Mouse (Mus musculus): ENCODE data around the gene Frmd8. TPM values are rescaled to one million over a fixed set of nuclear protein-coding genes. Genes with fewer than 3 reads are reported as not detected.

The Frmd8 gene
- polyA plus RNA-seq (2015; fragmentation: Nextera tagmentation; extraction: Ambion mirVana), result 16.1 and 19.2 TPM in 2 replicates

DNA sequence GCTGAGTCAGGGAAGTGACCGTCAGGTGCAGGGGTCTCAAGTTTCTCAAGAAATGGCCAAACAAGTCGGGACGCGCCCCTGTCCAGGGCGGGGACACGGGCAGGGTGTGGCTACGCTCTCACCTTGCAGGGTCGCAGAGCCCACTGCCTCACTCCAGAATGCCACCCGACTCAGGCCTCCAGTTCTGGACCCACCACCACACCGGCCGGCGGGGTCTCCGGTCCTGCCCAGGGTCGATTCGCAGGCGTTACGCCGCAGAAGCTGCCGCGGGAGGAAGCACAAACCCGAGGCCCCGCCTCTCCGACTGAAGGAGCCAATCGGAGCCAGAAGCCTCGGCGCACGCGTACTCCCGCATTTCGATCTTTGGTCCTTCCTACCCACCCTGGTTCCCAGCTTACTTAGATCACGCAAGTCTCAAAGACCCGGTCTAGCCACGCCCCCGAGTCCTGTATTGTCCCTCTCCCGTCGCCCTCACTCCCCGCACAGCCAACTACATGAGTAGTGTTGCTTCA, at the start of gene Frmd8:
TSS of gene Frmd8 (minus strand) at position 306 of the 512 bp plus-strand sequence.
- Histone ChIP-seq H3K4me2 (peak within 1 kb of the TSS; percentile 94), H3K27ac (peak within 1 kb of the TSS; percentile 72), H3K27me3 (replicated peaks) (no peaks in the 10 kb centered on the region), H3K4me1 (peaks cover 25% of the 10 kb centered on the region), H3K9ac (peak within 1 kb of the TSS; percentile 90), H3K4me3 (peak within 1 kb of the TSS; percentile 83), H3K36me3 (replicated peaks) (no peaks in the 10 kb centered on the region), H3K9me3 (no peaks in the 10 kb centered on the region)
- ATAC-seq (replicated peaks), result peak; percentile 90
- WGBS, result under 1% methylated on average over 37 of the region's 37 CpGs

DNA sequence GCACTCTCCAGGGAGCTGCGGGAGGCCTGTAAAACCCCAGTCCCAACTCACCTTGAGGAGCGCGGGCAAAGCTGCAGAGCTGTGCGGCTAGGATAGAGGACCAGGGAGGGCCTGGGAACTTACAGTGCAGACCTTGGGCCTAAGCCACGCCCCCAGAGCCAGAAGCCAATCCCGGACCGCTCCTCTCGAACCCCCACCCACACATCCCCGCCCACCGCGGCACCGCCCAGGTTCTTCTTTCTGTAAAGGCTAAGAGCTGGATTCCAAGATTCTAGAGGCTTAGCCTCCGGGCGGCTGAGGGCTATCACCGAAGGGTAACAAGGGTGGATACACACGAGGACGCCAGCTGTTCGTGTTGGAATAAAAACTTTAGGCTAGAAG, 49.6 kb upstream of the Frmd8 start, which contains the start of gene Cdc42ep2:
TSS of gene Cdc42ep2 (minus strand) at position 104 of the 381 bp plus-strand sequence.
- H3K4me1 ChIP-seq, result peaks cover 25% of the 10 kb centered on the region
- no peaks in the 10 kb centered on the region for H3K9me3 ChIP-seq
- peak within 1 kb of the TSS; percentile 73 for H3K27ac ChIP-seq
- under 1% methylated on average over 18 of the region's 18 CpGs for WGBS
- peak within 1 kb of the TSS; percentile 64 for H3K9ac ChIP-seq
- no peaks in the 10 kb centered on the region for H3K36me3 ChIP-seq (replicated peaks)
- H3K4me3 ChIP-seq, result peak within 1 kb of the TSS; percentile 52
- peak; percentile 96 for ATAC-seq (replicated peaks)
- no peaks in the 10 kb centered on the region; the same call in 1 of the 2 replicates for H3K27me3 ChIP-seq (replicated peaks)
- peak within 1 kb of the TSS; percentile 65 for H3K4me2 ChIP-seq

DNA sequence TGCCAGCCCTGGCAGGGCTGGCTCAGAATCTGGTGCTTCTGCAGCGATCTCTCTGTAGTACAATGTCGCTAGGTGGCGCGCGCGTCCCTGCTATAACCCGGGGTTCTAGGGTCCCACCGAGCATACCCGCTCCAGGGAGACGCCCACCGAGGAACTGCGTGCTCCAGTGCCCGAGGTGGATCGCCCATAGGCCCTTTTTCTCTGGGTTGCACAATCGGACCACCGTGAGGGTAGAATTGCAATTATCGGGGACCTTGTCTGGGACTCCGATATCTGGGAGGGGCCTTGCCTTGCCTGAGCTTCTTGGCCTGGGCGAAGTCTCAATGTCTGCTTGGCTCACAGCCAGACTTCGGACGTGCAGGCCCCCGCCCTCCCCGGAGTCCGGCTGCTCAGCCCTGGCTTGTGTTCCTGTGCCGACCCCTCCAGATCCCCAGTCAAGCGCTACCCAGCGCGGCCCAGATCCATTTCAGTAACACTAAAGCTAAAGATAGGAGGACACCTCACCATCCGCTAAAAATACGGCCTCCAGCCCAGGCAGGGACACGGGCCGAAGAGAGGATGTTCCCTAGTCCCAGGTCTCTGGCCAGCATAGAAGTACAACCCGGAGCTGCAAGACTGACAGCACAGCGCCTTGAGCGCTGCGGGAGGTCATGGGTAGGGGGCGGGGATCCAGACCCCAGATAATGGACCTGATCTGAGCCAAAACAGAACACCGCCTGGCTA, 49.1 kb upstream of the Frmd8 start:
- Histone ChIP-seq H3K27me3 (replicated peaks) (no peaks in the 10 kb centered on the region; the same call in 1 of the 2 replicates), H3K4me3 (peak overlapping the region; percentile 52), H3K9ac (peak overlapping the region; percentile 64), H3K4me1 (peaks cover 25% of the 10 kb centered on the region), H3K4me2 (peak overlapping the region; percentile 65), H3K27ac (peak overlapping the region; percentile 73), H3K9me3 (no peaks in the 10 kb centered on the region), H3K36me3 (replicated peaks) (no peaks in the 10 kb centered on the region)
- ATAC-seq (replicated peaks), result peak; percentile 88
- WGBS, result under 1% methylated on average over 38 of the region's 38 CpGs

DNA sequence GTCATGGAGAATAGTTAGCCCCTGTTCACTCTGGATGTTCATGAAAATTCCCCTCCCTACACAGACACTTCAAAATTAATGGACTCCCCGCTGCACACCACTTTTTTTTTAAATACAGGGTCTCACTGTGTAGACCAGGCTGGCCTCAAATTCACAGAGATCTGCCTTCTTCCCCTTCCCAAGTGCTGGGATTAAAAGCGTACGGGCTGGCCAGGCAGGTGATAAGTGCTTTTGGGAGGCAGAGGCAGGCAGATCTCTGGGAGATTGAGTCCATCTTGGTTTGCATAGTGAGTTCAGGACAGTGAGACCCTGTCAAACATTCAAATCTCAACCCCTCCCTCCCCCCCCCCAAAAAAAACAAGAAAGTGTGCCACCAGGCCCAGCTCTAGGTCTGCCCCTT, 47.9 kb upstream of the Frmd8 start:
- 90% methylated on average over 3 of the region's 3 CpGs for WGBS
- no peak overlapping the region for H3K4me3 ChIP-seq
- H3K9ac ChIP-seq, result no peak overlapping the region
- peaks cover 25% of the 10 kb centered on the region for H3K4me1 ChIP-seq
- H3K36me3 ChIP-seq (replicated peaks), result peaks cover 6% of the 10 kb centered on the region; the same call in 1 of the 2 replicates
- no peak overlapping the region for H3K4me2 ChIP-seq
- no peak for ATAC-seq (replicated peaks)
- H3K9me3 ChIP-seq, result no peaks in the 10 kb centered on the region
- H3K27ac ChIP-seq, result no peak overlapping the region
- H3K27me3 ChIP-seq (replicated peaks), result no peaks in the 10 kb centered on the region; the same call in 1 of the 2 replicates

DNA sequence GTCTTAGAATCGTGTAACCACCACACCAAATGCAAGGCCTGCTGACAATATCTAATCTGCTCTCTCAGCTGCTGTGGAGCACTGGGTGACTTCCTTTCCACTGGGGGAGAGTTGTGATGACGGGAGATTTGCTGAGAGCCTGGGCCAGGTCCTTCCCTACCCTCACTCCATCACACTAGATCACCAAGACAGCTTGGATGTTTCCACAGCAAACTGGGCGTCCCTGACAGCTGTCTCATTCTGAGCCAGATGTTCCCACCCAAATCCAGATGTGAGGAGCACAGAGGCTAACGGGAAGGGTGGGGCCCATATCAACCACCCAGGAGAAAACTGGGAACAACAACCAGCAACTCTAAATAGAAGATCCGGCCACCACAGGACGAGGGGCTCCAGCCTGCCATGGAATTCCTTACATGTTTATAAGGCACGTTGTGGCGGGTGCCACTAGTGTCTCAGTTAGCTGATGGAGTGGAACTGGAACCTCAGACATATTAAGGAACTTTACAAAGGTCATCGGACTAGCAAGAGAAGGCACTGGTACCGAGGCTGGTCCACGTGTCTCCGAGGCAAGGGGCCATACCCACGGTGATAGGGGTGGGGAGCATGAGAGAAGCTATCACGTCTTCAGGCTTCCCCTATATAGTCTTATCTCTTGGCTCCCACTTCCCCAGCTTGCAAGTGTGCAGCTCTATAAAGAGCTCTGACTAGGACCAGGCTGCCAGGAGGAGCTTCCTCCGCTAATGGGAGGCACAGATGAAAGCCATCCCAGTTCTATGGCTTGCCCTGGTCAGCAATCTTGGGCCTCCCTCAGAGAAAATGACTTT, 47.3 kb upstream of the Frmd8 start:
- H3K9ac ChIP-seq, result peak overlapping the region; percentile 13
- ATAC-seq (replicated peaks), result no peak

DNA sequence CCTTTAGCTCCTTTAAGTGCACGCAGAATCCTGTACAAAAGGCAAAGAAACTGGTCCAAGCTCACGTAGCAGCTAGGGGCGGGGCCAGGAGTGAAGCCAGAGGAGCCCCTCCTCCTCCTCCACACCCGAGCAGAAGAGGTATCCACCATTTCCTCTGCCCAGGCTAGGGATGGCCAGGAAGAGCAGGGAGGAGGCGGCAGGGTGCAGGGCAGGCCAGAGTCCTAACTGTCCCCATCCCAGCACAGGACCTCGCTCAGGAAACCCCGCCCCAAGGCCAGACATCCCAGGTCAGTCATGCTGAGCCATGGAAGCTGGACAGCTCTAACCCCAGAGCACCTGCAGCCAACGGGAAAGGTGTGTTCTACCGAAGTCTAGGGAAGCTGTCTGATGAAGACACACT, 46.6 kb upstream of the Frmd8 start:
- Histone ChIP-seq H3K27me3 (replicated peaks) (no peaks in the 10 kb centered on the region; the same call in 1 of the 2 replicates), H3K4me3 (0 out of 2 replicates have a peak overlapping the region, but pooled peaks have one; percentile 3), H3K27ac (no peak overlapping the region), H3K4me1 (peaks cover 25% of the 10 kb centered on the region), H3K4me2 (peak overlapping the region; percentile 23), H3K9ac (peak overlapping the region; percentile 13), H3K36me3 (replicated peaks) (peaks cover 10% of the 10 kb centered on the region; the same call in 1 of the 2 replicates), H3K9me3 (no peaks in the 10 kb centered on the region)
- no peak for ATAC-seq (replicated peaks)
- WGBS, result 19% methylated on average over 9 of the region's 9 CpGs

More for the DNA sequence above, 47.3 kb upstream of the Frmd8 start:
- Histone ChIP-seq H3K4me2 (peak overlapping the region; percentile 23; the same call in 1 of the 2 replicates), H3K9me3 (no peaks in the 10 kb centered on the region), H3K4me3 (no peak overlapping the region), H3K27me3 (replicated peaks) (no peaks in the 10 kb centered on the region; the same call in 1 of the 2 replicates), H3K27ac (no peak overlapping the region), H3K36me3 (replicated peaks) (peaks cover 8% of the 10 kb centered on the region; the same call in 1 of the 2 replicates), H3K4me1 (peaks cover 25% of the 10 kb centered on the region)
- WGBS, result 82% methylated on average over 15 of the region's 15 CpGs

DNA sequence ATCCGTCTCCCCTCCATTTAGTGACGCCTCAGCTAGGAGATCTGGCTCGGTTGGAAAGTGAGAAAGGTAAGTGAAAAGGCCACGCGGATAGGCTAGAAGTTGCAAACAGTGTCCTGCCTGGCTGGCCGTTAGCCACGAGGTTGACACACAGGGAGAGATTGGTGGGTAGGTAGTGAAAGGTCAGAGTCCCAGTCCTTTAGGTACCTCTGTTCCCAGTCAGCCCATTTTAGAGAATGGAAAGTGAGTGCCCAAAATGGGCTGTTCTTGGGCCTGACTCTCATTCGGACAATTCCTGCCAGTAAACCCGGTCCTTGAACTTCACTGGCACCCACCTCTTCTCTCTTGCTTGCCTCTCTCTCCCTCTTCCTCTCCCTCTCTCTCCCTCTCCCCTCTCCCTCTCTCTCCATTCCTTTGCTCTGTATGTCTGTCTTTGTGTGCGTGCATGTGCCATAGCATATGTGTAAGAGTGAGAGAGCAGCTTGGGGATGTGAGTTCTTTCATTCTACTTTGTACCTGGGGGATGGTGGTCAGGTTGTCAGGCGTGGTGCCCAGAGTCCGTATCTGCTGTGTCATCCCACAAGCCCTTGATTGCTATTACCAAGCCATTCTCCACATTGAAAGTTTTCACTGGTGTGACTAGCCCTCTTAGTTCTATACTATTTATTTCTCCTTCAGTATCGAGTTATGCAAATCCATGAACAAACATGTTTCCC, 38.1 kb upstream of the Frmd8 start, which contains the start of gene Dpf2:
TSS of gene Dpf2 (minus strand) at position 4 of the 713 bp plus-strand sequence.
- ATAC-seq (replicated peaks), result peak; percentile 74
- H3K4me2 ChIP-seq, result peak within 1 kb of the TSS; percentile 88
- H3K27me3 ChIP-seq (replicated peaks), result no peaks in the 10 kb centered on the region
- H3K27ac ChIP-seq, result peak within 1 kb of the TSS; percentile 85
- WGBS, result 23% methylated on average over 13 of the region's 13 CpGs
- H3K9me3 ChIP-seq, result no peaks in the 10 kb centered on the region
- peaks cover 37% of the 10 kb centered on the region for H3K4me1 ChIP-seq
- H3K36me3 ChIP-seq (replicated peaks), result peaks cover 4% of the 10 kb centered on the region; the same call in 1 of the 2 replicates
- peak within 1 kb of the TSS; percentile 87 for H3K9ac ChIP-seq
- peak within 1 kb of the TSS; percentile 96 for H3K4me3 ChIP-seq

DNA sequence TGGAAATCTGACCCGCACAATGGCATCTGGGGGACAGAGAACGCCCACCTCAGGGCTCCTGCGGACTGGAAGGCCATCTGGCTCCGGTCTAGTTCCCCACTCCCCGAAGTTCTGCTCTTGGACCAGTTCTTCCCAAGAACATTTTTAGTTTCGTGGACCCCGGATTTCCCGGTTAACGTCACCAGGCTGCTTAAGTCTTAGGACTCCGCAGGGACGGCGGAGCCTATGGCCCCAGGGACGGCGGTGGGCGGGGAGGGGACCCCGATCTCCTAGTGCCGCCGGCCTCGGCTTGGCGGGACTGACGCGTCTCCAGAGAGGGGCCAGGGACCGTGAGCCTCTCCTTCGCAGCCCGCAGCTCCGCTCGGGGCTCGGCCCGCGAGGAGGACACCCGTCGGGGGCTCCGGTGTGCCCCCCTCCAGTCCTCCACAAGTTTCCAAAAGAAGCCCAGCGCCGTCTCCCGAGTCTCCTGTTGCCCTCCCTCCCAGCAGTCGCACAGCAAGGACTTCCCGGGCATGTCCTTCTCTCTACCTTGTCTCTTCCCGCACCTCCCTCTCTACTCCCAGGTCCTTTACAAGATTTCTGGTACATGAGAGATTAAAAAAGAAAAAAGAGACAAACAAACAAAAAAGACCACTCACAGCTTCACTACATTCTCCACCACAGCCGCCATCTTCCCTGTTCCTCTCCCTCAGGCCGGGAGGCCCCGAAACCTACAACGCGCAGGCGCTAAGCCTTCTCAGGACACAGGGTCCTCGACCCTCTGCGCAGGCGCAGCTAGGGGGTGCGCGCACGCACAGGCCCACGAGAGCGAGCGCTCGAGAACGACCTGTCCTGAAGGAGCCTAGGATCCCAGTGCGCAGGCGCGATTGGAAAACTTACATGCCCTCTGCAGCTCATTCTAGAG, 37.3 kb upstream of the Frmd8 start:
- Histone ChIP-seq H3K36me3 (replicated peaks) (peaks cover 3% of the 10 kb centered on the region; the same call in 1 of the 2 replicates), H3K27me3 (replicated peaks) (no peaks in the 10 kb centered on the region), H3K9ac (peak overlapping the region; percentile 87), H3K4me1 (peaks cover 38% of the 10 kb centered on the region), H3K27ac (peak overlapping the region; percentile 85), H3K4me3 (peak overlapping the region; percentile 96), H3K4me2 (peak overlapping the region; percentile 88), H3K9me3 (no peaks in the 10 kb centered on the region)
- ATAC-seq (replicated peaks), result peak; percentile 91
- WGBS, result under 1% methylated on average over 59 of the region's 59 CpGs

DNA sequence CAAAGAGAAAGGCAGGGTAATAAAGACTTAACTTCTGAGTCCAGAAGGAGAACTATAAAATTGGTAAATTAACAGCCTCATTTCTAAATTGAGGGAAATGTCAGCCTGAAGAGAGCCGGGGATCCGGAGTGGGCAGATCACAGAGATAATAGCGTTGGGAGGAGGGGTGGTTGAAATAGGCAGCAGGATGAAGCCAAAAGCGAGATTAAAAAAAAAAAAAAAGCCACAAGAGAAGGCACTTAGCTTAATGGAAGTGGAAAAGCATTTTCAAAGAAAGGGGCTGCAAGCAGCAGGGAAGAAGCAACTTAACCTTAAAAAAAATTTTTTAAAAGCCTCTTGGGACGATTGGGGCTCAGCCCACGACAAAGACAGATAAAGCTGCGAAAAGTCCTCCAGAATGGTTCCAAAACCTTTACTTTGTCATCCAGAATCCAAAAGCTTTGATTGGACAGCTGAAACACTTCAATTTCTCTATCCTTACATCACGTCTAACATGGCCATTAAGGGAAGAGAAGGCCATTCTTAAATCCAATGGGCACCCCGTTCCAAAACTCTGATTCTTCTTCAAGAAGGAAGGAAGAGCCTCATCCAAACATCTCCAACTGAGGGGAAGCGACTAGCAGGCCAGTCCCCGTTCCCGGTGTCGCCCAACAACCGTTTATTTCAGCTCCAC, 36.5 kb upstream of the Frmd8 start:
- peaks cover 3% of the 10 kb centered on the region for H3K36me3 ChIP-seq (replicated peaks)
- 4% methylated on average over 14 of the region's 14 CpGs for WGBS
- peak overlapping the region; percentile 96 for H3K4me3 ChIP-seq
- H3K9ac ChIP-seq, result peak overlapping the region; percentile 87
- peaks cover 38% of the 10 kb centered on the region for H3K4me1 ChIP-seq
- no peaks in the 10 kb centered on the region for H3K9me3 ChIP-seq
- no peak for ATAC-seq (replicated peaks)
- peak overlapping the region; percentile 85 for H3K27ac ChIP-seq
- no peaks in the 10 kb centered on the region for H3K27me3 ChIP-seq (replicated peaks)
- H3K4me2 ChIP-seq, result peak overlapping the region; percentile 88

DNA sequence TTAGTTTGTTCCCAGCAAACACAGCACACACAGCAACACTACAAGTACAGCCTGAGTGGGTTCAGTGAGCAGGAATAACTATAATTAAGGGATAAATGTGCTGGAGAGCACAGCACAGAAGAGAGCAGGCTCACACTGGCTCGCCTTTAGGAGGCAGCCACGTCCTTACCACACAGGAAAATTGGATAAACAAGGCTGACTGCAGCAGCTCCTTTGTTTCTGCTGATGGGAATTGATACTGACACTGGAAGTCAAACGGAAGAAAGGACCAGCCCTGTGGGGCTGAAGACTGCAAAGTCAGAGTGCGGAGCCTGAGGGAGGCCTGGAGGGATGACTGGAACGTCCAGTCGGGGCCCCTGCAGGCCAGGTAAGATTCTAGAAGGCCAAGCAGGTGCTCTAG, 35.1 kb upstream of the Frmd8 start:
- Histone ChIP-seq H3K9me3 (no peaks in the 10 kb centered on the region), H3K27me3 (replicated peaks) (no peaks in the 10 kb centered on the region), H3K27ac (peak overlapping the region; percentile 66), H3K4me3 (peak overlapping the region; percentile 25), H3K4me2 (peak overlapping the region; percentile 88), H3K36me3 (replicated peaks) (peaks cover 16% of the 10 kb centered on the region), H3K4me1 (peaks cover 38% of the 10 kb centered on the region), H3K9ac (peak overlapping the region; percentile 44)
- WGBS, result 35% methylated on average over 6 of the region's 6 CpGs
- ATAC-seq (replicated peaks), result no peak
